In the genomic region with DNA sequence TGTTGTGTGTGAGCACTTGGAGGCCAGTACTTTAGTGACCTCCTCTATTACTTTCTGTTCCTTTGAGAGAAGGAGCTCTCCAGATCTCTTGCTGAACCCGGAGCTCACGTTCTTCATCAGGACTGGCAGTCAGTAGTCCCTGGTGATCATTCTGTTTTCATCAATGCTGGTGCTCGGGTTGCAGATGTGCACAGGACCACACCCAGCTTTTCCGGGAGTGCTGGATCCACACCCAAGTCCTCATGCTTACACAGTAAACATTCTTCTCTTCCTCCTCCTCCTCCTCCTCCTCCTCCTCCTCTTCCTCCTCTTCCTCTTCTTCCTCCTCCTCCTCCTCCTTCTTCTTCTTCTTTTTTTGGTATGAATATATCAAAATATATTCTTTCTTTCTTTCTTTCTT, we compare ENCODE assay signal across 24 mouse cellular contexts. TPM values are rescaled to one million over a fixed set of nuclear protein-coding genes. Genes with fewer than 3 reads are reported as not detected.
A peak's percentile ranks its signal among the peaks of the same experiment; 100 is the strongest.
DNase-seq lines count a peak whose midpoint lies in the region; ATAC-seq and TF ChIP-seq lines count a peak whose summit lies in the region.
"Had no signal": no experiment of that assay in that cellular context is flagged by ENCODE, and none has a peak within 500 bp of the region (broad histone marks: within the 10 kb centered on the region; RNA-seq: fewer than 3 reads in every experiment).

No protein-coding gene starts in this region.

- 0 out of 2 replicates have a peak, but pooled peaks have one; percentile 52 for ATAC-seq in liver, embryonic 12.5 days
- no peak for ATAC-seq in liver, postnatal 0 days
- ATAC-seq: forebrain, embryonic 14.5 days; forebrain, postnatal 0 days; hindbrain, embryonic 16.5 days; intestine, embryonic 15.5 days had no signal

- 58% methylated on average over 4 of the region's 4 CpGs for WGBS in liver, embryonic 12.5 days (ENCODE audit: insufficient replicate concordance)
- WGBS in liver, postnatal 0 days (ENCODE audit: insufficient replicate concordance): 80% methylated on average over 4 of the region's 4 CpGs

- no peak for TF ChIP-seq CTCF in liver, postnatal 0 days (IDR thresholded peaks at IDR 0.05; ENCODE audit: low read depth)

- peak; percentile 34 for DNase-seq in gastrocnemius, adult 18-20 months (ENCODE audit: low spot score)
- no peak for DNase-seq in gastrocnemius, postnatal 14 days
- DNase-seq in liver, postnatal 0 days: no peak
- peak; percentile 41 for DNase-seq in skeletal muscle tissue, adult 2 months (ENCODE audit: low read depth, low spot score)
- DNase-seq in Muller cell, postnatal 12 days (ENCODE audit: inconsistent ontology term): no peak
- DNase-seq: adrenal gland, postnatal 10 days; adrenal gland, postnatal 36 days; cerebellum, adult 18-20 months; cerebellum, adult 9-10 months; cerebellum, postnatal 14 days; forebrain, postnatal 0 days; gastrocnemius, postnatal 10 days; heart, adult 18-20 months; heart, postnatal 10 days; heart, postnatal 36 days had no signal

- TF ChIP-seq EP300 in liver, postnatal 0 days (IDR thresholded peaks at IDR 0.05; ENCODE audit: low read depth): no peak

- intact Hi-C loops in gastrocnemius, postnatal 14 days (cut with DNase I; ENCODE audit: low total_unique reads): no loop called here

- no peak overlapping the region for H3K4me3 ChIP-seq in liver, embryonic 12.5 days
- no peak overlapping the region for H3K4me3 ChIP-seq in liver, postnatal 0 days (ENCODE audit: low read depth, low read length)
- H3K4me3 ChIP-seq: heart, embryonic 12.5 days; heart, embryonic 15.5 days; hindbrain, embryonic 10.5 days; hindbrain, embryonic 13.5 days; intestine, embryonic 15.5 days had no signal

- H3K4me1 ChIP-seq in liver, embryonic 12.5 days: peaks cover 10% of the 10 kb centered on the region; the same call in 1 of the 2 replicates
- no peaks in the 10 kb centered on the region for H3K4me1 ChIP-seq in liver, postnatal 0 days (ENCODE audit: insufficient read depth)
- H3K4me1 ChIP-seq: heart, embryonic 12.5 days; heart, embryonic 15.5 days; hindbrain, embryonic 10.5 days; hindbrain, embryonic 13.5 days; intestine, embryonic 15.5 days had no signal

- H3K9me3 ChIP-seq in liver, embryonic 12.5 days (replicated peaks): 0 out of 2 replicates have a peak, but pooled peaks cover 5% of the 10 kb centered on the region
- no peaks in the 10 kb centered on the region; the same call in 1 of the 2 replicates for H3K9me3 ChIP-seq in liver, postnatal 0 days (ENCODE audit: low read length)
- H3K9me3 ChIP-seq: heart, embryonic 15.5 days; hindbrain, embryonic 10.5 days; hindbrain, embryonic 13.5 days; intestine, embryonic 15.5 days had no signal

- H3K4me2 ChIP-seq in liver, embryonic 12.5 days: no peak overlapping the region
- no peak overlapping the region for H3K4me2 ChIP-seq in liver, postnatal 0 days (ENCODE audit: low read depth, low read length)
- H3K4me2 ChIP-seq: heart, embryonic 12.5 days; heart, embryonic 15.5 days; hindbrain, embryonic 13.5 days; intestine, embryonic 15.5 days had no signal

- H3K27me3 ChIP-seq in liver, embryonic 12.5 days (replicated peaks): no peaks in the 10 kb centered on the region
- H3K27me3 ChIP-seq in liver, postnatal 0 days (ENCODE audit: insufficient read depth, low read length): no peaks in the 10 kb centered on the region
- H3K27me3 ChIP-seq: heart, embryonic 12.5 days; heart, embryonic 15.5 days; hindbrain, embryonic 13.5 days; intestine, embryonic 15.5 days had no signal

- H3K27ac ChIP-seq in liver, embryonic 12.5 days: no peak overlapping the region
- no peak overlapping the region for H3K27ac ChIP-seq in liver, postnatal 0 days (ENCODE audit: low read depth)
- H3K27ac ChIP-seq: heart, embryonic 15.5 days; hindbrain, embryonic 10.5 days; hindbrain, embryonic 13.5 days; intestine, embryonic 15.5 days had no signal

- no peak overlapping the region for H3K9ac ChIP-seq in liver, embryonic 12.5 days
- no peak overlapping the region for H3K9ac ChIP-seq in liver, postnatal 0 days (replicated peaks)
- H3K9ac ChIP-seq: forebrain, postnatal 0 days; heart, embryonic 12.5 days; heart, embryonic 15.5 days; hindbrain, embryonic 13.5 days; intestine, embryonic 15.5 days had no signal

- peaks cover 91% of the 10 kb centered on the region for H3K36me3 ChIP-seq in liver, embryonic 12.5 days
- peaks cover 65% of the 10 kb centered on the region for H3K36me3 ChIP-seq in liver, postnatal 0 days (replicated peaks; ENCODE audit: insufficient read depth, low read length)

RNA-seq across cellular contexts. Expression of a gene that starts 42.0 kb away (rescaled TPM):
- total RNA-seq in gastrocnemius, adult 18-20 months (2021): not detected
- total RNA-seq in gastrocnemius, postnatal 14 days (2021): not detected
- polyA plus RNA-seq in liver, embryonic 12.5 days (2016; fragmentation: Nextera tagmentation; extraction: Ambion mirVana): not detected in 2 replicates
- not detected in 2 replicates for polyA plus RNA-seq in liver, postnatal 0 days (2015; fragmentation: Nextera tagmentation; extraction: Ambion mirVana)
- total RNA-seq: G1E; gastrocnemius, postnatal 10 days; heart, adult 18-20 months; heart, postnatal 10 days; heart, postnatal 36 days had no signal
- polyA plus RNA-seq: G1E; heart, embryonic 12.5 days had no signal

Comparison
In these comparisons a context has a peak if more than half of its experiments do, and no peak if none do; other contexts are left out.
1. DNase-seq: peak in gastrocnemius, adult 18-20 months (single experiment) and skeletal muscle tissue, adult 2 months (single experiment); none in gastrocnemius, postnatal 14 days (single experiment), liver, postnatal 0 days (single experiment) and Muller cell, postnatal 12 days (single experiment).